Mouse (Mus musculus) heart, postnatal 0 days (tissue): ENCODE measurements around the gene Col4a3bp. TPM values are rescaled to one million over a fixed set of nuclear protein-coding genes. Genes with fewer than 3 reads are reported as not detected.

Experiments used
- ATAC-seq: fragments of 200-750 bp; cut with Nextera tagmentation; 2 replicates; pipeline ENCODE4 v1.8.0; 2017; ENCODE audit warnings: low read depth, moderate number of reproducible peaks, moderate library complexity; ENCODE audit not compliant: insufficient read depth
- DNase-seq: peaks from one replicate; pipeline ENCODE4 v3.0.0-alpha.2; 2016; ENCODE audit warnings: low spot score
- H3K27ac ChIP-seq: fragments of 300-500 bp; sonication (generic); 2 replicates; pipeline ENCODE4 v1.5.1; 2014; ENCODE audit warnings: low read depth, mild to moderate bottlenecking
- H3K27me3 ChIP-seq: fragments of 300-500 bp; sonication (generic); 2 replicates; pipeline ENCODE4 v1.6.1; 2014; ENCODE audit warnings: low read length, mixed read lengths; ENCODE audit not compliant: control insufficient read depth, insufficient read depth
- H3K36me3 ChIP-seq: fragments of 300-500 bp; sonication (generic); replicated peaks from 2 replicates; pipeline ENCODE4 v1.6.1; 2014; ENCODE audit warnings: low read length, mixed read lengths; ENCODE audit not compliant: control insufficient read depth, insufficient read depth
- H3K4me1 ChIP-seq: fragments of 300-500 bp; sonication (generic); 2 replicates; pipeline ENCODE4 v1.6.1; 2014; ENCODE audit warnings: antibody characterized with exemption; ENCODE audit not compliant: control insufficient read depth, insufficient read depth
- H3K4me2 ChIP-seq: fragments of 300-500 bp; sonication (generic); 2 replicates; pipeline ENCODE4 v1.6.1; 2014; ENCODE audit warnings: low read depth, mild to moderate bottlenecking, low read length, moderate library complexity
- H3K4me3 ChIP-seq: fragments of 300-500 bp; sonication (generic); 2 replicates; pipeline ENCODE4 v1.5.1; 2014; ENCODE audit warnings: low read depth, low read length
- H3K9ac ChIP-seq: fragments of 300-500 bp; sonication (generic); replicated peaks from 2 replicates; pipeline ENCODE4 v1.6.1; 2014; ENCODE audit warnings: low read depth, low read length, mixed read lengths
- H3K9me3 ChIP-seq: fragments of 300-500 bp; sonication (generic); replicated peaks from 2 replicates; pipeline ENCODE4 v1.6.1; 2016; ENCODE audit warnings: low read length; ENCODE audit not compliant: control insufficient read depth
- CTCF ChIP-seq: IDR thresholded peaks from 2 replicates; pipeline ENCODE4 v1.5.1; 2016; ENCODE audit warnings: antibody characterized with exemption, control low read depth, low read depth
- EP300 ChIP-seq: IDR thresholded peaks from 2 replicates; pipeline ENCODE4 v1.6.1; 2016; ENCODE audit warnings: antibody characterized with exemption, low read depth
- WGBS: fragments of 180-500 bp; shearing (Covaris S2); extraction: QIAGEN DNeasy Blood & Tissue Kit; methylation state at CpG from one replicate; pipeline ENCODE4 v1.1.7; 2014; 5-methylcytosine and 5-hydroxymethylcytosine counted together
- polyA plus RNA-seq: library from polyadenylated mRNA; unstranded; fragments of >200 nt; fragmentation: Nextera tagmentation; extraction: Ambion mirVana; gene quantifications from 2 replicates; pipeline ENCODE4 v1.2.1, GENCODE M21; 2015
- total RNA-seq: library from RNA; depleted of rRNA; stranded (reverse); fragments of >200 nt; gene quantifications from 2 replicates; pipeline ENCODE4 v1.2.3, GENCODE M21; 2014; ENCODE audit warnings: low replicate concordance

Gene Col4a3bp
- total and polyA plus RNA-seq, 2 experiments from 2014 or later: 6.5 to 37.5 TPM

- 61% methylated on average over 4 of the region's 4 CpGs for whole genome bisulfite sequencing
- H3K9me3 ChIP-seq: no peaks in the 10 kb centered on the region
- no peak overlapping the region for H3K27ac ChIP-seq
- no peaks in the 10 kb centered on the region for H3K4me1 ChIP-seq
- H3K36me3 ChIP-seq: 0 out of 2 replicates have a peak, but pooled peaks cover 3% of the 10 kb centered on the region
- DNase-seq (no peak), ATAC-seq (no peak)
- H3K4me3 ChIP-seq: no peak overlapping the region
- no peak for TF ChIP-seq EP300
- TF ChIP-seq CTCF: no peak
- no peaks in the 10 kb centered on the region for H3K27me3 ChIP-seq
- H3K9ac ChIP-seq: no peak overlapping the region
- no peak overlapping the region for H3K4me2 ChIP-seq
Measured at GRCm38 (mm10) chr13:96547941-96548340, 5.5 kb downstream of the Col4a3bp start.

GRCm38 (mm10) chr13:96555099-96555498 is 12.7 kb downstream of the Col4a3bp start:
- TF ChIP-seq CTCF (no peak), EP300 (no peak)
- no peaks in the 10 kb centered on the region for H3K9me3 ChIP-seq
- peaks cover 8% of the 10 kb centered on the region; the same call in 1 of the 2 replicates for H3K4me1 ChIP-seq
- no peak overlapping the region for H3K9ac ChIP-seq
- no peaks in the 10 kb centered on the region for H3K27me3 ChIP-seq
- 0 out of 2 replicates have a peak, but pooled peaks cover 3% of the 10 kb centered on the region for H3K36me3 ChIP-seq
- no peak overlapping the region for H3K4me3 ChIP-seq
- no peak overlapping the region for H3K4me2 ChIP-seq
- ATAC-seq (no peak), DNase-seq (no peak)
- no peak overlapping the region for H3K27ac ChIP-seq
- WGBS: 85% methylated on average over 3 of the region's 3 CpGs

DNA sequence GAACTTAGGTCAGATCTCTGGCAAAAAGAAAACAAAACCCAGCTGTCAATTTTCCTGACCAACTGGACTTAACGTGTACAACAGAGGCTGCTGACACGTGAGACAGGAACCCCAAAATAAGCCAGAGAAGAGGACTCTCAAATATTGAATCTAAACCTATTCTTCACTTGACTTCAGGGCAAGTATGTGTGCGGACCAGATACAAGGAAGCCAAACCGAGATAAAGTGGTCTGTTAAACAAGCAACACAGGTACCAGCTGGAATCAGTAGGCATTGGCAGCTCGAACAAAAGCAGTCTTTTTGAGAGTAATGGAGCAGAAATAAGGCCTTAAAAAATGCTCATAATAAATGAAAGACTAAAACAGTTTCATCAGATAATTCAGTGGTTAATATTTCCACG is 25.6 kb downstream of the Col4a3bp start:
- no peak for DNase-seq
- no peak overlapping the region for H3K4me3 ChIP-seq
- H3K27ac ChIP-seq: no peak overlapping the region
- TF ChIP-seq CTCF (no peak), EP300 (no peak)
- H3K4me2 ChIP-seq: no peak overlapping the region
- no peak overlapping the region for H3K9ac ChIP-seq
- H3K9me3 ChIP-seq: no peaks in the 10 kb centered on the region
- no peaks in the 10 kb centered on the region for H3K4me1 ChIP-seq
- WGBS: 72% methylated on average over 6 of the region's 6 CpGs
- no peak for ATAC-seq
- H3K27me3 ChIP-seq: no peaks in the 10 kb centered on the region
- H3K36me3 ChIP-seq: peaks cover 3% of the 10 kb centered on the region; the same call in 1 of the 2 replicates

DNA sequence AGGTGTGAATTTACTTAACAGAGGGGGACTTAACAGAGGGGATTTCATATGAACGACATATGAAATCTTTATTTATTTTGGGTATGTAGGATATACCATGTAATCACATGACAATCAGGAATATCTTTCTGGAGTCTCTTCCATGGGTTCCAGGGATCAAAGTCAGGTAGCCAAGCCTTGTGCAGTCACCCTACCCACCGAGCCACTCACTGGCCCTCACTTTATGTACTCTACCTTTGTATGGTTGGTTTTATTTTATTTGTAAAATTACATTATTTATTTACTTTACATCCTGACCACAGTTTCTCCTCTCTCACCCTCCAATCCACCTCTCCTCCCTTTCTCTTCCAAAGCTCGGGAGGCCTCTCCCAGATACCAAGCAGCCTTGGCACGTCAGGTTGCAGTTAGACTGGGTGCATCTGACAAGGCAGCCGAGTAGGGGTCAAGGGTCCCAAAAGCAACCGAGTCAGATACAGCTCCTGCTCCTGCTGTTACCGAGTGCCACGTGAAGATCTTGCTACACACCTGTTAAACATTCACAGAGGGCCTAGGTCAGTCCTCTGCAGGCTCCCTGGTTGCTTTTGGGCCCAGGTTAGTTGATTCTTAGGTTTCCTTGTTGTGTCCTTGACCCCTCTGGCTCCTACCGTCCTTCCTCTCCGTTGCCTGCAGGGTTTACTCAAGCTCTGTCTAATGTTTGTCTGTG is 28.0 kb downstream of the Col4a3bp start:
- 82% methylated on average over 10 of the region's 10 CpGs for WGBS
- Histone ChIP-seq H3K4me1 (no peaks in the 10 kb centered on the region), H3K27me3 (no peaks in the 10 kb centered on the region), H3K4me3 (no peak overlapping the region), H3K36me3 (peaks cover 5% of the 10 kb centered on the region; the same call in 1 of the 2 replicates), H3K9me3 (no peaks in the 10 kb centered on the region), H3K9ac (no peak overlapping the region), H3K27ac (no peak overlapping the region), H3K4me2 (no peak overlapping the region)
- ATAC-seq (no peak), DNase-seq (no peak)
- TF ChIP-seq CTCF (no peak), EP300 (no peak)

DNA sequence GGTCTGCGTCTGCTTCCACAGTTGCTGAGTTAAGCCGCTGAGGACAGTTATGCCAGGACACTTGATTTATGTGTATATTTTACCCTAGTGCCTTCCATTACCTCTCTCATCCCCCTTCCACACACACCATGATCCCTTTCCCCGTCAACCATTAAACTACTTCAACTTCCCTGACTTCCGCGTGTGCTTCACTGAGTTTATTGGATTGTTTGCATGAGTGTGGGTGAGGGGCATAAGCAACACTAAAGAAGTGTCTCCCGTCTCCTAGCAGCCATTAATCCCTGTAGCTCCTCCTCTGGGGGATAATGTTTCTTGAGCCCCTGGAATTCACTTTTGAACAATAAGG is 28.6 kb downstream of the Col4a3bp start:
- no peak overlapping the region for H3K9ac ChIP-seq
- H3K9me3 ChIP-seq: no peaks in the 10 kb centered on the region
- WGBS: 91% methylated on average over 6 of the region's 6 CpGs
- no peak overlapping the region for H3K27ac ChIP-seq
- H3K4me3 ChIP-seq: no peak overlapping the region
- H3K4me1 ChIP-seq: no peaks in the 10 kb centered on the region
- H3K27me3 ChIP-seq: no peaks in the 10 kb centered on the region
- H3K4me2 ChIP-seq: no peak overlapping the region
- no peak for ATAC-seq
- H3K36me3 ChIP-seq: peaks cover 5% of the 10 kb centered on the region; the same call in 1 of the 2 replicates
- DNase-seq: no peak
- TF ChIP-seq CTCF: no peak
- TF ChIP-seq EP300: no peak

DNA sequence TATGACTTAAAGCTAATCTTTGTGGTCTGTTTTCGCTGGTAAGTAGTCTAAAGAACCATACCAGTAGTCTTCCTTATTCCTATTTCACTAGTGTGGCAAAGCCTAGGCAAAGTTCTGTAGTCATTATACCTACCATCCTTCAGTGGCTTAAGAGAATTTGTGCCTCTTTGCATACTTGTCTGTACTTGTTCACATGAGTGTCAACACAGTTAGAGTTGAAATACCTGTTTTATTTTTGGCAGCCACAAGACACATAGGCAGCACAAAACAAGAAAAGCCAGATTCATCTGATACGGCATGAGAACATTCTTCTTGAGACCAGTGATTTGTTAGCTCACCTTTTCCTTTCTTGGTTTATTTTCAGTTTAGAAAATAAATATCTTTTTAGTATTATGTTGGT is 31.8 kb downstream of the Col4a3bp start:
- Histone ChIP-seq H3K27ac (no peak overlapping the region), H3K9ac (no peak overlapping the region), H3K9me3 (no peaks in the 10 kb centered on the region), H3K4me2 (no peak overlapping the region), H3K36me3 (peaks cover 5% of the 10 kb centered on the region; the same call in 1 of the 2 replicates), H3K4me3 (no peak overlapping the region), H3K4me1 (no peaks in the 10 kb centered on the region), H3K27me3 (no peaks in the 10 kb centered on the region)
- WGBS: 56% methylated on average over 2 of the region's 2 CpGs
- no peak for DNase-seq
- TF ChIP-seq CTCF (no peak), EP300 (no peak)
- no peak for ATAC-seq
